Mouse (Mus musculus): ENCODE data around the gene Gsta4.
"Not testable (repeated sequence)": the region's sequence is repeated elsewhere in the genome, so short reads cannot be mapped to it uniquely, and the experiment has no call there.

The Gsta4 gene

DNA sequence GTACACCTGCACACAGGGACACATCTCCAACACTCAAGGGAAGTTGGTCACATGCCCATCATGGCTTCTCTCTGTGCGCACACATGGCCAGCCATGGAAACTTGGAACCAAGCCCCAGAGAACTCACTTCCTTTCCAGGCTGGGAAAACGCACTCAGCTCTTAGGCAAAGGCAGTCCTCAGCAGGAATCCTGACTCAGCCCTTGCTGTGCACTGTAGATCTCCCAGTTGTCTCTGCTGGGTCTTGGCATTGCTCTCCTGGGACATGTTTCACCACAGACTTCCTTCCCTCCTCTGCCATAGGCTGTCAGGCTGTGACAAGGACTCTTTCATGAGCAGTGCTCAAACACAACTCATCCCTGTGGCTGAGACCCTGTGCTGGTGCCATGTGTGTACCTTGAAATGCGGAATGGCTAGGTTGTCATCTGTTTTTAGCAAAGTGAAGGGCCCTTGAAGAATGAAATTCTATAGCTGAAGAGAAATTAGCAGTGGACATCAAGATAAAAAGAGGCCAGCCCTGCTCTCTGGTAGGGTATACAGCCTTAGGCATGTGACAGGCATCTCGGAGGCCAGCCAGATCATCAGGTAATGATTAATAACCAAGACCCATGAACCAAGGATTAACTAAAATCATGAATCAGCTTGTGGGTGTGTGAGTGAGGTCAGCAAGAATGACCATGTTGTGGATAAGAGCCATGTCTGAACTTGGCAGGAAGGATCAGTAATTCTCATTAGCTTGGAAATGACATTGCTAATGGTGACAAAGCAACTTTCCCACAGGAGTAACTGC, 73.3 kb downstream of the Gsta4 start:
- not testable (repeated sequence) for DNase-seq

DNA sequence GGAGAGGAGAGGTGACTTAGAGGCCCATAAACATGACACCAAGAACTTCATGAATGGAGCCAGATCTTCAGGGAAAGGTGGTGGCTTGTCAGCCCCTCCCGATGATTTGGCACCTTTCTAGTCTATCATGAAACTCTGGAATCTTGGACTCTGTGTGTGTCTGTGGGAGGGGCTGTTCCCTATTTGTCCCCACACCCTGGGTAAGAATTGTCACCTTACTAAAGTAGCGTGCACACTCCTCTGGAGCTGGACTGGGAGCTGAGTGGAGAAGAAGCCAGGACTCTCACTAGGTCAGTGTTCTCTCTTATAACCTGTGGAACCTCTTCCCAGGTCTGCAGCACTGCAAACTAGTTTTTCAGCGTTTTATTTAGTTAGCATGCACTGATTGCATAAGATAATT, 74.3 kb downstream of the Gsta4 start, which contains the start of gene Gm3776:
Gene Gm3776 (plus strand): TSS at position 216 of the 400 bp plus-strand sequence.
- DNase-seq: not testable (repeated sequence)

All from thymus, postnatal 4 days (tissue).